Mouse (Mus musculus) ES-CJ7 (cell line): ENCODE results near the gene Sgca.
A peak's percentile ranks its signal among the peaks of the same experiment; 100 is the strongest.

ENCODE experiments used
- DNase-seq: peaks from one replicate; pipeline ENCODE4 v3.0.0; 2011; ENCODE audit warnings: low read depth, low spot score

The Sgca gene

GRCm38 (mm10) chr11:94944295-94944694 is 31.8 kb downstream of the Sgca start:
- peak; percentile 65 for DNase-seq

GRCm38 (mm10) chr11:94943054-94943453 is 33.1 kb downstream of the Sgca start:
- no peak for DNase-seq

- peak; percentile 64 for DNase-seq
These were observed 33.7 kb downstream of the Sgca start for GRCm38 (mm10) chr11:94942282-94943023.

GRCm38 (mm10) chr11:94941776-94942175 is 34.4 kb downstream of the Sgca start:
- DNase-seq: no peak

- no peak for DNase-seq
These were observed 35.0 kb downstream of the Sgca start for GRCm38 (mm10) chr11:94941121-94941520.

GRCm38 (mm10) chr11:94939280-94939679 is 36.8 kb downstream of the Sgca start:
- peak; percentile 56 for DNase-seq

- no peak for DNase-seq
These were observed 37.8 kb downstream of the Sgca start for GRCm38 (mm10) chr11:94938296-94938695.

GRCm38 (mm10) chr11:94937787-94938186 is 38.3 kb downstream of the Sgca start:
- DNase-seq: no peak

GRCm38 (mm10) chr11:94937335-94937781 is 38.8 kb downstream of the Sgca start:
- DNase-seq: no peak

GRCm38 (mm10) chr11:94936851-94937295 is 39.3 kb downstream of the Sgca start:
- peak; percentile 89 for DNase-seq

GRCm38 (mm10) chr11:94936045-94936444 is 40.1 kb downstream of the Sgca start, which contains the start of gene Col1a1:
Col1a1 (plus strand) TSS chr11:94936224.
- DNase-seq: no peak

- DNase-seq: no peak
These were observed 41.6 kb downstream of the Sgca start for GRCm38 (mm10) chr11:94934526-94934925.

GRCm38 (mm10) chr11:94933584-94933983 is 42.5 kb downstream of the Sgca start:
- DNase-seq: no peak

GRCm38 (mm10) chr11:94930151-94930550 is 46.0 kb downstream of the Sgca start:
- DNase-seq: no peak

- no peak for DNase-seq
These were observed 46.5 kb downstream of the Sgca start for GRCm38 (mm10) chr11:94929599-94929998.

GRCm38 (mm10) chr11:94928820-94929219 is 47.3 kb downstream of the Sgca start:
- DNase-seq: no peak

- no peak for DNase-seq
These were observed 48.3 kb downstream of the Sgca start for GRCm38 (mm10) chr11:94927771-94928291.

GRCm38 (mm10) chr11:94926431-94926830 is 49.7 kb downstream of the Sgca start:
- no peak for DNase-seq

GRCm38 (mm10) chr11:94924977-94925376 is 51.1 kb downstream of the Sgca start:
- no peak for DNase-seq

- DNase-seq: no peak
These were observed 55.1 kb downstream of the Sgca start for GRCm38 (mm10) chr11:94920996-94921401.

GRCm38 (mm10) chr11:94917717-94918116 is 58.4 kb downstream of the Sgca start:
- no peak for DNase-seq

- no peak for DNase-seq
These were observed 59.6 kb downstream of the Sgca start for GRCm38 (mm10) chr11:94916477-94916876.
